Mouse (Mus musculus) CD4-positive helper T cell, adult 2 months (primary cell): ENCODE data around the gene Dlg5.

Source experiments
- DNase-seq: peaks from one replicate; pipeline ENCODE4 v3.0.0-alpha.2; 2012; ENCODE audit warnings: low read depth, missing footprints, low spot score

The Dlg5 gene

DNA sequence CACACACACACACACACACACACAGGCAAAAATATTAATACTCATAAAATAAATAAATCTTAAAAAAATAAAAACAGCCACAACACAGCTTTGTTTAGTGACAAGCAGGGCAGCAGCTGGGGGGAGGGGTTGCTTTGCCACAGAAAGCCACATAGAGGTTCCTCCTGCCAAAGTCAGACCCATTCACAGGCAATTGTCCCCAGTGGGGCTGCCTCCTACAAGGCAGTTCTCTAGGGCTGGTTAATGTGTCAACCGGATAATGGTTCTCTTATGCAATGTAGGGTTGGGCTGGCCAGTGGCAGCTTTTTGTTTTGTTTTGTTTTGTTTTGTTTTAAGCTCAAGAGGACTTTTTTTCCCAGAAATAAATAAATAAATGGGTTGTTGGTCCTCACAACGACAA is 11.3 kb downstream of the Dlg5 start:
- DNase-seq = no peak

DNA sequence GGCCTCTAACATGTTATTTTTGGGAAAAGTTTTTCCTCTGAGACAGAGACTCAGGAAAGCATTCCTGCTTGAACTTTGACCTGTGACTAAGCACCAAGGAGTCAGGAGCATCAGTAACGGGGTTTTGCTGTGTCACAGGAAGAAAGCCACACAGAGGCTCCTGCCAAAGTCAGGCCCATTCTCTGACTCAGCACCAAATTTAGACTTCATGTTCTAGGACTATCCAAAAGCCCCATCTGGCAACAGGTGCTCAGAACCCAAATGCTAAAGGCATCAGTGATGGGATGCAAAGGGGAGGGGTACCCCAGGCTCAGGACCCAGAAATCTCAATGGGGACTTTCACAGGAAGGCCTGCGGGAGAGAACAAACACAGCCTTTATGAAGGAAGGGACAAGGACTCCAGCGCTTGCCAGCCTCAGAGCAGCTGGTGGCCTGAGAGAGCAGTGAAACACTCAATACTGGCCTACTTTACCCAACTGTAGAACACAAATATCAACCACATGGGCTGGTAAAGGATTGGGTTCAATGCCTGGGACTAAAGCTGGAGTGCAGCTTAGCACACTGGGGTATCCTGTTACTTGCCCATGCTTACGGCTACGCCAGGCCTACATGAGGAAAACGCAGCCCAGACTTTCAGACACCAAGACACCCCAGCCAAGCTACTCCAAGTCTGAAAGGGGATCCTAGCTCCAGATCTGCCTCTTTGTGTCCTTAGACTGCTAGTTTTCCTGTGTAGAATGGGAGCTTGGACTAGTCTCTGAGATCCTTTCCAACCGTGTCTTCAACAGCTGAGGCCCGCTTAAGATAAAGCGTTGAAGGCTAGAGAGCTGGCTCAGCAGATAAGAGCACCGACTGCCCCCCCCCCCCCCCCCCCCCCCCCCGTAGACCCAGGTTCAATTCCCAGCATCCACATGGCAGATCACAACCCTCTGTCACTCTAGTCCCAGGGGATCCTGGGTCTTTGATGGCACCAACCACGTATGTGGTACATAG is 12.8 kb downstream of the Dlg5 start:
- no peak for DNase-seq

DNA sequence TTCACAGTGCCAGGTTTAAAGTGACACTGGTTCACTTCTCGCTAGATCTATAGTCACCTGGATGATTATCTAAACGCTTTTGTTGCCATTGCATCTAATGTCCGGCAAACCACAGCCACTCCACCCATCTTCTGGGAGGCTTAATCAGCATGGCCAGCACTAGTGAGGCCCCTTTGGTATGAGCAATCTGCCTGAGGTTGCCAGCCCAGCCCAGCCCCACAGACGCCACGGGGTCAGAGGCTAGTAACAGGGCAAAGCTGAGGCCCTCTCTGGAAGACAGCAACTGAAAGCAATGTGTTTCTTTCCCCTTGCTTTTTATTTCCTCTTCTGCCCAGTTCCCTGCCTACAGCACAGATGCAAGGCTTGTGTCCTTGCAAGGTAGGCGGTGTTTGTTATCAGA is 17.2 kb downstream of the Dlg5 start:
- DNase-seq = no peak

DNA sequence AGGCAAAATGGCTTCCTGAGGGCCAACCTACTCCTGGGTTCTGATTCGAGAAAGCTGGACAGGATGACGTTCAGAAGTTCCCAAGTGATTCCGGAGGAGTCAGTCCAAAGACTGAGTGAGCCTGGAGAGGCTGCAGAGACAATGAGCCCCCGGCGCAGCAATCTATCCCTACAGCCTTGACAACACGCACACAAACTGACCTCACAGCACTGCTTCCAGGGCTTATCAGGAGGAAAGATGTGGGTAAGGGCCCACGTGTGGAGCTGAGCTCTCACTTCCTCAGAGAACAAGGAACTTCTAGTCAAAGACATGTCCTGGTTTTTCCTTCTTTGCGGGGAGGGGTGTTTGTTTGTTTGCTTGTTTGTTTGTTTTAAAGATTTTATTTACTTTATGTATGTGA is 18.7 kb downstream of the Dlg5 start:
- no peak for DNase-seq

DNA sequence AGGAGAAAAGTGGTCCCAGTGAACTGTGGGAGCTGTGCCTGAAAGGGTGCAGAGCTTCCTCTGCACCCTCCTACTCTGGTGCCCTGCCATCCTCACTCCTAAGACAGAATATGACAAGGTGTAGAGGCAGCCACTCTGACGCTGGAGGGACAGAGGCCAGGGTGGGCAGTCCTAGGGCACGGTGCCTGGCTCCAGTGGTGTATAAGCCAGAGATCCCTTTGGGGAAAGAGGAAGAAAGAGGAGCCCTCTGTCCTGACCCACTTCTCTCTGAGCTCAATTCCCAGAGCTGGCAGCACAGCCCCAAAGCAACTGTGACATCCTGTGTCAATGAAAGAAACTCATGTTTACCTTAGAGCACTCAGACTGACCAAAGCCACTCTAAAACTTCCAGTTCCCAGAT is 19.4 kb downstream of the Dlg5 start:
- no peak for DNase-seq

DNA sequence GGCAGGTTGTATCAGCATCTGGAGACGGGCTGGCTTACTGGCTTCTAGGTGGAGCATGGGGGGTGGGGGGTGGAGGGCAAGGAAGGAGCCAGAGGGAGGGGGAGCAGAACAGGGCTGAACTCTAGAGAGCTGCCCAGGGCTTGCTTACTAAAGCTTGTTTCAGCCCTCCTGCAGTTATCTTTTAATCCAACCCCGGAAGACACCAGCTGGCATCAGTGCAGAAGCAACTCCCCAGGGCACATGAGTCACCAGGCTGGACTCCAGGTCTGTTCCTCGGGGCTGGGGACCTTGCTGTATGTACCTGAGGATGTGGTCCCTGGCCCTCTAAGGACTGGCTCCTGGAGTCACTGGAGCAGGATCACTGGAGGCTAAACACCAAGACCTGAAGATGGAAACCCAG is 23.0 kb downstream of the Dlg5 start:
- no peak for DNase-seq

DNA sequence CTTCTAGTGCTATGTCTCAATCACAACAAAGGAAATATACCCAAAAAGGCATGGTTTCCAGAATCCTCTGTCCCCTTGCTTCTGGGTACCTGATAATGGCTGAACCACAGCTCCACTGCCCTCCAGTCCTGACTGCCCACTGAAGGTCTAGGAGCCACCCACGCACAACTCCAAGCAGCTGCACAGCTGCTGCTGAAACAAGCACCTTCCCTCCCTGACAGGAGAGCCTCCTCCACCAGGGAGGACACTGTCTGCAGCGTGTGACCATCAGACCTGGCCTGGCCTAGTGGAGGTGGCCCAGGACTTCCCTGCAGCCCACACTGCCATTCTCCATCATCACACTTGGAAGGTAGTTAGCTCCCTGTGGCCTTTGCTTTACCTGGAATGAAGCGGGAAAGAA is 23.4 kb downstream of the Dlg5 start:
- DNase-seq = no peak

DNA sequence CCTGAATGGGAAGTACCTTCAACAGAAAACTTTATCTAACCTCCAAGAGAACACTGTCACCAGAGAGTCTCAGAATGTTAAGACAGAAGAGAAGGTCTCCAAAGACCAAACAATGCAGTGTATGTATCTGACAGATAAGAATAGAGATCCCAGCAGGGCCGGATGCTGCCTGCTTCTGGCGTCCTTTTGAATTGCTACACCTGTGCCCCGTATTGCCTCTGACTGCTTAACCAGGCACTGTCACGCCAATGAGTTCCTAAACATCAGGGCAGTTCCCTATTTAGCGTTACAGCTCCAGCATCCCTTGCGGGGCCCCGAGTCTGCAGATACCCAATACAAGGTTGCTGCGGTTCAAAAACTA is 28.4 kb downstream of the Dlg5 start:
- no peak for DNase-seq

DNA sequence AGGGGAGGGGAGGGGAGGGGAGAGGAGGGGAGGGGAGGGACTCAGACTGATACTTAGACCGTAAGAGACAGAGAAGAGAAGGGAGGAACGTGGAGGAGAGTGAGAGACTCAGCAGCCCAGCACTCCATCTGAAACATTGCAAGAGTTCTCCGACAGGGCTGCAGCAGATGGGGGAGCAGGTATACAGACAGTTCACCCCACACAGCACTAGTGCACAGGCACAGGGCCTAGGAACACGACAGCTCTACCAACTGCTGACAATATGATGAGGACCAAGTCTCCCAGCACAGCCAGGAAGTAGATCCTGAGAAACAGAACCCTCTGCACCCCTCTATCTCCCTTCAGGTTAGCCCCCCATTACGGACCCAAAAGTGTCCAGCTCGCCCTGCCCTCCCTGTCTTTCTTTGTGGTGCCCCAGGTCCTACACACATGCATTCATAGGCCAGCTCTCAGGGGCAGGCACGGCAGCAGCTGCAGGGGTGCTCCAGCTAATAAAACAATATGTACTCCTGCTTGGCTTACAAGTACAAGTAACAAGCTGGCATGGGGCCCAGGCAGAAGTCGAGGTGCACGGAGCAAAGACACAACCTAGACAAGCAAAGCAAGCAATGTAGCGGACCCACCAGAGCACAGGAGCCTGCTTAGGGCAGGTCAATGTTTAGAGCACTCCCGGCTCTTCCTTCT is 28.9 kb downstream of the Dlg5 start:
- no peak for DNase-seq

DNA sequence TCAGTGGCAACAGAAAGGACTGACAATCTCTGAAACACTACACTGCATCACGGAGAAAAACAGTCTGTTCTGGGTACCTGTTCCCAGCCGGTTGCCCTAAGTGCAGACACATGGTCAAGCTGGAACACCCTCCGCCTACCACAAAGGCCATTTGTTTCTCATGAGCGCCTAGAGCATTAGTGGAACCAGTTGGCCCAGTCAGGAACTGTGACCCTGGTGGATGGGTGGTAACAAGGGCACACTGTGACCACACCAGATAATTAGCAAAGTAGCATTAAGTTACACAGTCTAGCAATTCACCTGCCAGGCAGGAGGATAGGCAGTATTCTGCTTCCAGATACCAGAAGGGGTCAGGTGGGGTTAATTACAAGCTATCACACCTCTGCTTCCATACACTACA is 29.7 kb downstream of the Dlg5 start:
- DNase-seq = no peak

DNA sequence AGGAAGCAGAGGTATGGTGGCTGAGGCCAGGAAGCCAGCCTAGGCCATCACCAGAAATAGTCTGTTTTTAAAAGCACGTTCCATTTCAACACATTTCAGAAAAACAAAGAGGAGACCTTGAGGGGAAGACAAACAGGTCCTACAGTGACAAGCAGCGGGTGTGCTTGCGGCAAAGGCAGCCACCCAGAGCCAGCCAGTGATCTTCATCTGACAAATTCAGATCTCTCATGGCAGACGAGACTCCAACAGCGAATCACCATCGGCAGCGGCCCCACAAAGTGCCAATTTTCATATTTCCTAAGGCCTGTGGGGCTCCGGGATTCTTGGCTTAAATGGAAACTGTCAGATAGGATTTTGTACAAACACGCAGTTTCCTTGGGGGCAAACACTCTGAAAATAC is 31.3 kb downstream of the Dlg5 start:
- DNase-seq = no peak

DNA sequence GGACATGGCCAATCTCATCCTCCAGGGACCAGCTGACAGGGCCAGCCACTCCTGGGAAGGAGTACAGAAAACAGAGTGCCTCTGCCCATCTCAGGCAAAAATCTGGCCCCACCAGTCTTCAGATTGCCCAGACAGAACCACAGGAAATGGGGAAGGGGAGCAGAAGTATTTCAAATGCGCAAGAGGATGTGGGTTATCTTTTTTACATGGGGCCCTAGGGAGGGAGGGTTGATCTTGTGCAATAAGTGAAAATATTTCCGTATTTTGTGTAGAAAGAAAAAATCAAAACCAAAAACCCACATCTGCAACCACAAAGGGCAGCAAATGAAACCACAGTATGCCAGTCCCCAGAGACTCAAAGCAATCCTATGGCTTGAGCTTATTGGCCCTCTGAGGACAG is 32.4 kb downstream of the Dlg5 start:
- peak; percentile 49 for DNase-seq

DNA sequence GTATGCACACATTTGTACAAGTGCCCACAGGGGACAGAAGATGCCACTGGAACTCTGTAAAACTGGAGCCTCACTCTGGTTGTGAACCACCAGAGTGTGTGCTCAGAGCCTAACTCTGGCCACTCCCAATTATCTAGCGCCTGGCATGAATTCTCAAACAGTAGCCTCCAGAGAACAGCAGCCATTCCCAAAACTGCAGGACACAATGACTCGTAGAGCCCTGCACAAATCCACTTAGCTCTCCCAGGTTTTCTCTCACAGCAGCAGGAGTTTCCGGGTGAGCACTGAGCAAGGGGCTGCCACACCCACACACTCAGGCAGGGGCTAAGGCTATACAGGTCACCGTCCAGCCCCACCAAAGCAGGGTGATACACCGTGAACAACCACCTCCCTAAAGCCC is 32.9 kb downstream of the Dlg5 start:
- DNase-seq = no peak

DNA sequence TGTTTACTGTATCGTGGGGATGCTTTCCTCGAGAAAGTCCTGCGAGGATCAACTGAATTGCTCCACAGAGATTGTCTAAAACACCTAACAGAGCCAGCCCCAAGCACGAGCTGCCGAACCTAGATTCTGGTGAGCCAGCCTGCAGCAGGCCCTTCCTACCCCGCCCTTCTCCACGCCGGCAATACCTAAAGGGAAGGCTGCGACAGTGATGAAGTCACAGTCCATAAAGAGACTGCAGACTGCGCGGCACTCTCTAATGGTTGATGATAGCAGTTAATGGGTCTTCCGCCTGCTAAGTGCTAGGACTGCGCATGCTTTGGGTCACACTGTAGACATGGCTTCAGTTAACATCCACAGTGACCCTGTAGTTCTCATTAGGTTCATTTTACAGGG is 38.4 kb downstream of the Dlg5 start:
- no peak for DNase-seq

DNA sequence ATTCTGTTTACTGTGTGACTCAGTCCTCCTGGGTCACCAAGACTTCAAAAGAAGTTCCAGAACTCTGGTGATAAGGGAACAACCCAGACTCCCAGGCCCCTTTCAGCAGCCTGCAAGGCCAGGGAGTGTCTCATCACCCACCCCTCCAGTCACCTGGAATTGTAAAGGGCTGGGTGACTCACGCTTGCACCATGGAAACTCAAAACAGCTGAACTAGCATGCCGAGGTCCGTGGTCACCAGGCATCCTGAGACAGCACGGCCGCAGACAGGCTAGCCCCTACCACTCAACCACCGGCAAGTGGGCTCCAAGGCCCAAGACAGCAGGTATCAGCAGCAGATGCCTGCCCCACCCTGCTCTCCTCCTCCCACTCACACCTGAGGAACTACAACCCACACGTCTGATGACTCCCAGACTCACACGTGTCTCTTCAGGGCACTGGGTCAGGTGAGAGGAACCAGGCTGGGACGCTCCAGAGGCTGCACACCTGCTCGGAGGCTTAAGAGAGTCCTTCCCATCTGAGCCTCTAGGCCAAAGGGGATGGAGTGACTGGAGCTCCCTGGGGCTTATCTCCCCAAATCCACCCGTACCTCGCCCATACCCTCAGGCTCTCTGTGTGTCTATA is 38.9 kb downstream of the Dlg5 start:
- no peak for DNase-seq

DNA sequence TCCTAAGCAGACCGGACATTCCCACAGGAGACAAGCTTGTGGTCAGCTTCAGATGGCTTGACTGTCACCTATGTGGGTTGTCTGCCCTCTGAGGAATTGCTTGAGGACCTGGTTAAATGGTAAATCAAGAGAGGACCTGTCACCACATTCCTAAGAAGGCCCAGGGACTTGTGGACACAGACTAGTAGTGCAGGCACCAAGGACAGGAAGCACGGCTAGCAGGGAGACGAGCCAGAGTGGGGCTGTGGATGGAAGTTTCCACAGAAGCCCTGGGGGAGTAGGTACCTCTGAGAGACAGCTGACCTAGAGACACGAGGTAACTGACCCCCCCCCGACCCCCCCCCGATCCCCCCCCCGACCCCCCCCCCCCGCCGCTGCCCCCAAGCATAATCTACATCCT is 39.4 kb downstream of the Dlg5 start:
- no peak for DNase-seq

DNA sequence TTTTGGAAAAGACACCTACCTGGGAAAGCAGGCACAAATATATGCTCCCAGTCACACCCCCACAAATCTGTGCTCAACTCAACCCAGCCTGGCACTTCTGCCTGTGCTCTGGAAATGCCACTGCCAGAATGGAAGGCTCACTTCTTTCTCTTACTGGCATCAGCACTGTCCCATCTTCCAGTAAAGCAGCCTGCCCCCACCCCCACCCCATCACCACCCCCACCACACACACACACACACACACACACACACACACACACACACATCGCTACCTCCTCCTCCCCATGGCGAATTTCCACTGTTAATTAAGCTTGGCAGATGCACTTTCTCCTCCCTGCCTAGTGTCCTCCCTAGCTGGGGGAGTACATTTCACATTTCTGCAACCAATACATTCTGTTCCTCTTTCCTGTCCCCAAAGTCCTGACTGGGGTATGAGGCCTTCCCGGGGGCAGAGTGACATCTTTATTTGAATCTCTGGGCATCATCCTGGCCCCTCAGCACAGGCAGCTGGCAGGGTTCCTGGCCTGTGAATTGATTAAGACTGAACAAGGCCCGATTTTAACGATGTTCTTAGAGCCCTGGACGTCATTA is 40.3 kb downstream of the Dlg5 start:
- DNase-seq = no peak

DNA sequence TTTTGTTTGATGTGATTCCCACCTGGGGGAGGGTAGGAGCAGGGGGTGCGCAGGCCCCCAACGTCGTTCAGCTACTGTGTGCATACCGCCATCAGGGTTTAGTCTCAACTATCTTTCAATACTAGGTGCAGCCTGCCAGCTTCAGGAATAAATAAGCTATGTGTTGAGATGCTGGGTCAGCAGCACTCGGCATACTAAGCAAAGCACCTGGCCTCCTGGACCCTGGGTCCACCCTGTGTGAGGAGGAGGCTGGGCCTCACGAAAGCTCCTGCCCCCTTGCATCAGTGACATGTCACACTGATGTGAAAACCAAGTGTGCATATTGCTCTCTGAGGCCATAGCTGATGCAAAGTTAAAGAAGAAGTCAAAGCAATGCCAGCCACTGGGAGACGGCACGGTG is 42.5 kb downstream of the Dlg5 start:
- DNase-seq = no peak

DNA sequence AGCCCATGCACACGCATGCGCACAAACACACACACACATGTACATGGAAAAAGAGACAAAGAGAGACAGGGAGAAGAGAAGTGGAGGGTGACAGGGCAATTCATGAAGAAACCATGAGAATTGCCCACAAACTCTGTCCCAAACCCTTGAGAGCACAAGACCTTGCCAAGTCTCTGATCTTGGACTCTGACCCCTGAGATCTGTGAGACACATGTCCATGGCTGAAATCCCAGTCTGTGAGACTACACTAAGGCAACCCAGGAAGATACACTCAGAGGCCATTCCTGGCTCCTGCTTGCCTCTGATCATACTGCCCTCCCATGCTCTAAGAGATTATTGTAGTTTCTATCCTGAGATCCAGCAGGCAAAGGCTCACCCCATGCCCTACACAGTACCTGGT is 44.9 kb downstream of the Dlg5 start:
- no peak for DNase-seq

DNA sequence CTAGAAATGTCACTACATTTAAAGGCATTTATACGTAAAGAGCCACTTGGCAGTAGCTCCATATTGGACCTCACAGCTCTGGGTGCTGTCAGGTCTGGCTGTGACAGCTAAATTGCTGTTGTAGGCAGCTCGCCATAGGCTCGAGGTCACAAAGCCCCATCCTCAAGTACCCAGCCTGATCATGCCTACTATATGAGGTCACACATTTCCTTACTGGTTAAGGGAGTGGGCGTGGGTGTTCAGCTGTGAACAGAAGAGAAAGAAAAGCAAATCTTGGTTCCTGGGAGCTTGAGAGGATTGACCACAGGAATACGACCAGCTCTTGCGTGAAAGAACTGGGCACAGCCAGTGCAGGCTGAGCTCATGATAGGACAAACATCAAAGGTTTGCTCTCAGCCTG is 46.0 kb downstream of the Dlg5 start:
- DNase-seq = no peak

DNA sequence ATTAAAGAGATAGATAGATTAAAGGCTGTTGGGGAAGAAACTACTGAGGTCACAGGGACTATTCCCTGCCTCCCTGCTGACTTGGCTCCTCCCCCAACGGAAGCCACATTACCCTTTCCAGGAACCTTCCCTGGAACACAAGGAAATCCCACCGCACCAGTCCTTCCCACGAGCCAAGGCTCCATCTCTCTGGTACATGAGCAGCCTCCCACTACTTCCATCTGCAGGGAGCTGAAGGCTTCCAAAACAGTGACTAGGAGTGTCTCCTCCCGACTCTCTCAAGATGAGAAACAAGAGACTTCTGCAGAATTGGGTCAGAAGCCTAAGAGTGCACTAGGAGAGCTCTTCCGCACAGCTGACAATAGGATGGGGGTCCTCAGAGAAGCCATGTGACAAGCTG is 47.9 kb downstream of the Dlg5 start:
- no peak for DNase-seq

DNA sequence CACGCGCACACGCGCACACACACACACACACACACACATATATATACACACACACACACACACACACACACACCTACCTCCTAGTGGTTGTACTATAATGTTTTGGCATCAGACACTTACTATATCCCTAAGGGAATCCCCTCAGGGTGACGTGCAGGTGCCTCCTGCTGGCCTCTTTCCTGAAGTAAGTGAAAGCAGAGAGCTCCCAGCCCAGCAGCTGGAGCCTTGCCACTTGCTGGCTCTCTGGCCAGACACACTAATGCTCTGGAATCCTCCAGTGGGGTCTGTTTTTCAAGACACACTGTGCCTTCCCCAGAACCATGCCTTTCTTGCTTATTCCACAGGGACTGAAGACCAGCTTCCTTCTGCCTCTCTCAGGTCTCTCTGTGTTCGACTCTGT is 48.8 kb downstream of the Dlg5 start:
- DNase-seq = no peak
